Mouse (Mus musculus): ENCODE data around the gene Kcnd3. TPM values are rescaled to one million over a fixed set of nuclear protein-coding genes. Genes with fewer than 3 reads are reported as not detected.

The Kcnd3 gene
- polyA plus RNA-seq, 1 experiment from 2014 or later = 1.1 TPM

DNA sequence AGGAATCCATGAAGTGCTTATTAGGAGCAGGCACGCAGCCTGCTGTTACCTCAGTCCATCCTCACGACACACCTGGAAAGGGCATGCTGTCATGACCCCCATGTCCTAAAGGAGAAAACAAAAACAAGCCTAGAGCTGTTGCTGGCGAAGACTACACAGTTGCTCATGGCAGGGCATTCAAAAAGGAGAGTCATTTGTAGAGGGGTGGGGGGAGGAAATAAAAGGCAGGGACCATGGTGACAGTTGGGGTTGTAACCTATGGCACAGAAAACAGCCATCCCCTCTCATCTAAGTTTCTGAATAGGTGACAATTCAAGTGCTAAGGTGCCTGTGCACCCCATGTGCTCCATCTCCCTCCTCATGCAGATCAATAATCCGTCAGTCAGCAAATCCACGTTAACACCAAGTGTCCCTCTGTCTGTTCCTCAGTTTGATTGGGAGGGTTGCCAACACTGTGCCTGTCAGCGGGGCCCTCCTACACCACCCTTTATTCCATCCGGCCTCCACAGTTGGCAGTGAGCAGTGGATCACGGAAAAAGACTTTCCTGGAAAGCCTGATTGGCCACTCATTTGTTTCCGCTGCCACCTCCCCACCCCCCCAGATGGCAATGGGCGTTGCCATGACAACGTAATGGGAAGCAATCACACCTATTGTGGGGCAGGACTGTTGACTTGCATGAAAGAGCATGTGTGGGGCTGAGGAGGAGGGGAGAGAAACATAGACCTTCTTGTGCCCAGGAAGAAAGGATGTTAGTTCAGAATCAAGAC is 78.4 kb downstream of the Kcnd3 start:
- H3K4me1 ChIP-seq = peaks cover 13% of the 10 kb centered on the region
- peak overlapping the region; percentile 28; the same call in 1 of the 2 replicates for H3K4me2 ChIP-seq (replicated peaks)
- no peak overlapping the region for H3K9ac ChIP-seq
- no peak overlapping the region for H3K4me3 ChIP-seq
- H3K27me3 ChIP-seq = no peaks in the 10 kb centered on the region
- no peak for ATAC-seq (ENCODE audit: insufficient number of reproducible peaks, insufficient read depth, low FRiP score, low TSS enrichment)
- H3K27ac ChIP-seq = no peak overlapping the region
- no peaks in the 10 kb centered on the region for H3K9me3 ChIP-seq
- 17% methylated on average over 11 of the region's 11 CpGs for WGBS
- H3K36me3 ChIP-seq = no peaks in the 10 kb centered on the region

DNA sequence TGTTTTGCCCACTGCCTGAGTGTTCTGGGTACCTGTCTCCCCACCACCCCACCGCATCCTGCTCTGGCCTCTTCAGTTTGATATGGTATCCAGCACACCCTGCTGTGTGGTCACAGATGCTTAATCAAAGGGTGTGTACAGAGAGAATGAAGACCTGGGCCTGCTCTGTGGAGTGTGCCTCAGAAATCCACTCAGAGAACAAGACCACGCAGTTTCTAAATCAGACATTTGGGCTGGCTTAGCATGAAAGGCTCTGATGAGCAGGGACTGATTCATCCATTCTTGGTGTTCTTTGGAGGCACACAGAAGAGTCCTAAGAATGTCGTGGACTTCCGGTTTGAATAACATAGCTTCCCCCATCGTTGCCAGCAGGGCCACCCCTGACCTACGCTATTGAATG is 86.3 kb downstream of the Kcnd3 start:
- Histone ChIP-seq H3K27me3 (no peaks in the 10 kb centered on the region), H3K4me1 (peaks cover 3% of the 10 kb centered on the region; the same call in 1 of the 2 replicates), H3K9ac (no peak overlapping the region), H3K4me3 (no peak overlapping the region), H3K36me3 (no peaks in the 10 kb centered on the region), H3K27ac (no peak overlapping the region), H3K9me3 (no peaks in the 10 kb centered on the region), H3K4me2 (replicated peaks) (no peak overlapping the region)
- WGBS = 58% methylated on average over 6 of the region's 6 CpGs
- no peak for ATAC-seq (ENCODE audit: insufficient number of reproducible peaks, insufficient read depth, low FRiP score, low TSS enrichment)

DNA sequence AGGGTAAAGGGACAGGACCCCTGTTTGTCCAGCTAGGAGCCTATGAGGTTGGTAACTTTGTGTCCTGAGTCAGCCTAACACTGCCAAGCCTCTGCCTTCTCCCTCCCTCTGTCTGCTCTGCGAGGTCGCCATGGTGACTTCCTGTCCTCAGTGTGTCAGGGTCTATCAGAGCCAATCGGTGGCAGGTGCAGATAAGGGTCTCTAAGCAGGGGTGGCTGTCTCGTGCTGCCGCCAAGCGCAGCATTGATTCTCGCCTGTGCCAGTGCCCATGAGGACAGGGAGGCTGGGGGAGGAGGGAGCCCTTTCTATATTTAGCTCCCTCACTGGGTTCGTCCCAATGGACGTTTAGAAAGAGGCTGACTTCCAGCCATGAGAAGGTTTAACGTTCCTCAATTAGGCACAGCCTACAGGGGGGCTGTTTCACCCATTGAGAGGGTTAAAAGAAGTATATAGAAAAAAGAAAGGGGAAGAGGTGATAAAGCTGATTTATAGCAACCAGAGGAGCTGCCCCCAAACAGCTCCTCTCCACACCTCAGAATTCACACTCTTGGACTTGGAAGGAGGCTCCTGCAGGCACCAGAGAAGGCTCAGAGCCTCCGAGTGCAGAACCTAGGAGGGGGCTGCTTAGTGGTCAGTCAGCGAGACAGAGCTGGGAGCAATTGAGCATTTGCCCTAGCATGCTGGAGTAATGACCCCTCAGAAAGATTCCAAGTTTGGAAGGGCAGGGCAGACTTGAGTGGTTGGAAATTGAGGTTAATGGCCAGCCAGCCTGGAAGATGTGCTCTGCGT is 86.9 kb downstream of the Kcnd3 start:
- Histone ChIP-seq H3K9me3 (no peaks in the 10 kb centered on the region), H3K4me1 (peaks cover 3% of the 10 kb centered on the region; the same call in 1 of the 2 replicates), H3K27me3 (no peaks in the 10 kb centered on the region), H3K9ac (no peak overlapping the region), H3K4me3 (no peak overlapping the region), H3K27ac (no peak overlapping the region), H3K36me3 (no peaks in the 10 kb centered on the region), H3K4me2 (replicated peaks) (no peak overlapping the region)
- 24% methylated on average over 13 of the region's 13 CpGs for WGBS
- peak; percentile 43; the same call in 1 of the 2 replicates for ATAC-seq (ENCODE audit: insufficient number of reproducible peaks, insufficient read depth, low FRiP score, low TSS enrichment)

DNA sequence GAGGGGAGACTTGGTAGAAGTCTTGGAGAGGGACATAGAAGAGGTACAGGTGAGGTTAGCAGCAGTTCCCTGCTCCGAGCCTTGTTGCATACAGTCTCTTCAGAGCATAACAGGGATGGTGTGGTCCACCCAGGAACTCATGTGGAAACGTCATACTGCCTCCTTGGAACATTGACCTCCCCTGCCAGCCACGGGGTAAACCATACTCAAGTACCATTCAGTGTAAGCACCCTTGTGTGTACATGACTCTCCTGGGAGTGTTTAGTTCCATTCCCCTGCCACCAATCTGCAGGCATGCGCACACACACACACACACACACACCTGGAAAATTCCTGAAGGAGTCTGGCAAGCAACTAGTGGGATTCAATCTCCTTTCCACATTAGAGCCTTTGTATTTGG is 90.6 kb downstream of the Kcnd3 start:
- H3K9ac ChIP-seq = no peak overlapping the region
- no peak overlapping the region for H3K4me3 ChIP-seq
- no peak for ATAC-seq (ENCODE audit: insufficient number of reproducible peaks, insufficient read depth, low FRiP score, low TSS enrichment)
- no peak overlapping the region for H3K27ac ChIP-seq
- H3K4me2 ChIP-seq (replicated peaks) = no peak overlapping the region
- H3K27me3 ChIP-seq = no peaks in the 10 kb centered on the region
- WGBS = 80% methylated on average over 4 of the region's 4 CpGs
- H3K36me3 ChIP-seq = no peaks in the 10 kb centered on the region
- no peaks in the 10 kb centered on the region for H3K9me3 ChIP-seq
- H3K4me1 ChIP-seq = peaks cover 3% of the 10 kb centered on the region; the same call in 1 of the 2 replicates

DNA sequence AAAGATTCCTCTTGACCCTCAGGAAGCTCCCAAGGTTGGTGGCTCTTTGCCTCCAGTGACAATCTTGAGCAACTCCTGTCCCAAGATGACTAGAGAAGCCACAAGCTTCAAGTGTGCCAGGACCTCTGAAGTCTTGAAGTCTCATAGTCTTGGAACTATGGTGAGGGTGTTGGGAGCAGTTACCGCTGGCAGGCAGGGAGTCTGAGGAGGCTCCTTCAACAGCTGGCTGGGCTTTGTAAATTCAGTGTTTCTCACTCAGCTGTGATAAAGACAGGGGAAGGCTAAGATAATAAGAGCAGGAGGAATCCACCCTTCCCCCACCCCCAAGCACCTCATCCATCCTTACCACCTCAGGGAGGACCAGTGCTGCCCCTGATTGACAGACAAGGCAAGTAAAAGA is 92.0 kb downstream of the Kcnd3 start:
- Histone ChIP-seq H3K36me3 (no peaks in the 10 kb centered on the region), H3K4me3 (no peak overlapping the region), H3K27ac (no peak overlapping the region), H3K9ac (no peak overlapping the region), H3K9me3 (no peaks in the 10 kb centered on the region), H3K4me2 (replicated peaks) (no peak overlapping the region), H3K4me1 (no peaks in the 10 kb centered on the region; the same call in 1 of the 2 replicates), H3K27me3 (no peaks in the 10 kb centered on the region)
- 94% methylated on average over 1 of the region's 1 CpGs for WGBS
- no peak for ATAC-seq (ENCODE audit: insufficient number of reproducible peaks, insufficient read depth, low FRiP score, low TSS enrichment)

DNA sequence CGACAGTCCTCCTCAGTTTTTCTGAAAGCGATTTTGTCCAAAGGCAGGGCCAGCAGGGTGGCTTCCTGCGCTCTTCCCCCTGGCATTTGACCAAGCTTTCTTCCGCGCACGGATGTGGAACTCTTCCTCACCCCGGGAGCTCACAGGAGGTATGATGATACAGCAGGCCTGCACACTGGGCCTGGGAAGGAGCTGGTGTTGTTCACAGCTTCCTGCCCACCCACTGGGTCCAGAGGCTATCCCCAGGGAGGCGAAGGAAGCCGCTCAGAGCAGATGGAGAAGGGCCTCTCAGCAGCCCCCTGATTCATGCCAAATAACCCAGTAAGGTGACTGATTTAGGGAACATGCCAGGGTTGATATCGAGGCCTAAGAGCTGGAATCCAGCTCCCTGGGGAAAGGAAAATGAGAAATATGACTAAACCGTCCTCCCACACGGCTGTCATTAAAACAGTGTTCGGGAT is 94.5 kb downstream of the Kcnd3 start:
- H3K27ac ChIP-seq = no peak overlapping the region
- no peak overlapping the region for H3K9ac ChIP-seq
- no peaks in the 10 kb centered on the region for H3K9me3 ChIP-seq
- no peak overlapping the region for H3K4me3 ChIP-seq
- H3K36me3 ChIP-seq = no peaks in the 10 kb centered on the region
- no peaks in the 10 kb centered on the region for H3K27me3 ChIP-seq
- 40% methylated on average over 13 of the region's 13 CpGs for WGBS
- no peak for ATAC-seq (ENCODE audit: insufficient number of reproducible peaks, insufficient read depth, low FRiP score, low TSS enrichment)
- no peaks in the 10 kb centered on the region for H3K4me1 ChIP-seq
- H3K4me2 ChIP-seq (replicated peaks) = no peak overlapping the region

DNA sequence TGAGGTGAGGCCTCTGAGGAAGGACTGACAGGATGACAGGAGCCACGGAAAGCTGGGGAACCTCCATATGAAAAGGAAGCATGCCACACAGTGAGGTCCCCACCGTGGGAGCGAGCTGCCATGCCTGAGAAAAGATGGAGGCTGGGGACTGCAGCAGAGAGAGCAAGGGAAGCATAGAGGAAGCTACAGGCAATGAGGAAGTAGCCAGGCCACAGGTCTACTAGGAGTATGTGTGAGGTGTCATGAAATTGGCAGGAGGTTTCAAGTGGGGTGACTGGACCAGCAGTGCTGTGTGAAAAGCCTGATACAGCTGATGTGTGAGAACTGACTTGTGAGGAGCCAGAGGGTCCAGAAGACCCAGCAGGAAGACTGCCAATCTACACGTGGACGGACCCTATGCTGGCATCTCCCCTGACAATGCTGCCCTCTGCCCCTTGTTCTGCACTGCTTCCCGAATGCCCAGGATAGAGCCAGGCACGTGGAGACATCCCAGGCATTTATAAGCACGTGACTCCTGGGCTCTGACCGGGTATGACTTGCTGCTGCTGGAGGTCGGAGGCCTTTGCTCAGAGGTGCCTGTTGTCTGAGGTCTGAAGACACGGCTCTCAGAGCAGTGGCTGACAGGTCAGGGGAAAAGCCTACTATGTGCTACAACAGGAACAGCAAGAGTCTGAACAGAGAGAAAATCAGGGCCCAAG is 96.1 kb downstream of the Kcnd3 start:
- H3K27me3 ChIP-seq = no peaks in the 10 kb centered on the region
- no peak overlapping the region for H3K27ac ChIP-seq
- no peak for ATAC-seq (ENCODE audit: insufficient number of reproducible peaks, insufficient read depth, low FRiP score, low TSS enrichment)
- WGBS = 77% methylated on average over 11 of the region's 11 CpGs
- no peak overlapping the region for H3K9ac ChIP-seq
- no peak overlapping the region for H3K4me3 ChIP-seq
- H3K36me3 ChIP-seq = no peaks in the 10 kb centered on the region
- H3K4me2 ChIP-seq (replicated peaks) = no peak overlapping the region
- no peaks in the 10 kb centered on the region for H3K9me3 ChIP-seq
- H3K4me1 ChIP-seq = no peaks in the 10 kb centered on the region

DNA sequence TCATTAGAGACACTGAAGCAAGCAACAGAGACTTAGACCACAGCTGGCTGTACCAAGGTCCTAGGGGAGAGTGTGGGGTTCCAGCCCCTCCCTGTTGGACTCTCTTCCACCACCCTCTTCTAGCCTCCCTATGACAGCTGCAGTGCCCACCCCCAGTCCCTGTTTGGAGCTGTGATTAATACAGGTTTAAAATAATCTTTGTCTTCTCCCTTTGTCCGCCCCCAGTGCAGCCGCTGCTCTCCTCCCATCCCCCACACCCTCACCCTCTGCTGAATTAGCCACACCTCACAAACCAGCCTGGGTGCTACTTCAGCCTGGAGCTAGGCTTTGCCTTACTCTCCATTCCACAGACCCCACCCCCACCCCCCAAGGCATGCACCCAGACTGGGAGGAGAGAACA is 107.3 kb downstream of the Kcnd3 start:
- no peaks in the 10 kb centered on the region for H3K27me3 ChIP-seq
- H3K36me3 ChIP-seq = no peaks in the 10 kb centered on the region
- no peak overlapping the region for H3K27ac ChIP-seq
- H3K4me2 ChIP-seq (replicated peaks) = 0 out of 2 replicates have a peak overlapping the region, but pooled peaks have one; percentile 5
- no peaks in the 10 kb centered on the region for H3K9me3 ChIP-seq
- WGBS = 29% methylated on average over 2 of the region's 2 CpGs
- peaks cover 6% of the 10 kb centered on the region; the same call in 1 of the 2 replicates for H3K4me1 ChIP-seq
- ATAC-seq (ENCODE audit: insufficient number of reproducible peaks, insufficient read depth, low FRiP score, low TSS enrichment) = peak; percentile 52; the same call in 1 of the 2 replicates
- no peak overlapping the region for H3K9ac ChIP-seq
- H3K4me3 ChIP-seq = no peak overlapping the region

DNA sequence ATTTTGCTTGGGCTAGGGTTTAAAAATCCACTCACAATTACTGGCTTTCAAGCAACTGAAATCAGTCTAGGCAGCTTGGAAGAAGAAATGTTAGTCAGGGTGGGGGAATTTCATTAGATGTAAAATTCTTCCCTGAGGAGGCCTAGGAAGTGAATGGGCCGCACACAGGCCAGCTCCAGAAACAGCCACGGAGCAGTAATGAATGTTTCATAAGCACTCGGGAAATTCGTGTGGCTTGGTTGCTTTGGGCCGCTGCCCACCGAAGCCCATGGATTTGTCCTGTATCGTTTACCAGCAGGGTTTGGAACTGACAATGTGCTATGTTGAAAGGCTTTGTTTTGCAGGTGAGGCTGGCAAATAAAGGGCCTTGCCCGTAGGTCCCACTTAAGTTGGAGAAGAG is 114.8 kb downstream of the Kcnd3 start:
- no peaks in the 10 kb centered on the region for H3K36me3 ChIP-seq
- H3K9ac ChIP-seq = no peak overlapping the region
- no peak overlapping the region for H3K4me2 ChIP-seq (replicated peaks)
- no peaks in the 10 kb centered on the region for H3K4me1 ChIP-seq
- no peaks in the 10 kb centered on the region; the same call in 1 of the 2 replicates for H3K27me3 ChIP-seq
- no peak overlapping the region for H3K4me3 ChIP-seq
- H3K27ac ChIP-seq = no peak overlapping the region
- ATAC-seq (ENCODE audit: insufficient number of reproducible peaks, insufficient read depth, low FRiP score, low TSS enrichment) = no peak
- H3K9me3 ChIP-seq = no peaks in the 10 kb centered on the region
- WGBS = 77% methylated on average over 8 of the region's 8 CpGs

DNA sequence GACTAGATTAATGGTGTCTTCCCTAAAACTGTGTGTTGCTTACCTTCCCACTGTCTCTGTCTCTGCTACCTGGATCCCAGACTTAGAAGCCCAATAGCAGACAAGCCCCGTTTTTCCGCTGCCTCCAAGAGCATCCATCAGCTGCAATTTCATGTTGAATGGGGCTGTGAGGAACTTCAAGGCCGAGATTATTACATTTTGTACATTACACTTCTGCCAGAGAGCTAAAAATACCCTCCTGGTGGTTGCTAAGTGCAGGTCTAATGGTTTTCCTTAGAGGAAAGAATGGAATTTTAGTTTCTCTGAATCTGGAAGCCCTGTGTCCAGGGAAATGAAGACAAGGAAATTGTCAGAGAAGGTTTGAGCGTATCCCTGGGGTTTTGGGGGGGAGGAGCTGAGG is 115.3 kb downstream of the Kcnd3 start:
- no peak overlapping the region for H3K4me2 ChIP-seq (replicated peaks)
- no peaks in the 10 kb centered on the region for H3K36me3 ChIP-seq
- H3K27ac ChIP-seq = no peak overlapping the region
- WGBS = 73% methylated on average over 4 of the region's 4 CpGs
- no peak overlapping the region for H3K4me3 ChIP-seq
- no peak overlapping the region for H3K9ac ChIP-seq
- no peaks in the 10 kb centered on the region for H3K9me3 ChIP-seq
- H3K27me3 ChIP-seq = no peaks in the 10 kb centered on the region; the same call in 1 of the 2 replicates
- no peaks in the 10 kb centered on the region for H3K4me1 ChIP-seq
- no peak for ATAC-seq (ENCODE audit: insufficient number of reproducible peaks, insufficient read depth, low FRiP score, low TSS enrichment)

DNA sequence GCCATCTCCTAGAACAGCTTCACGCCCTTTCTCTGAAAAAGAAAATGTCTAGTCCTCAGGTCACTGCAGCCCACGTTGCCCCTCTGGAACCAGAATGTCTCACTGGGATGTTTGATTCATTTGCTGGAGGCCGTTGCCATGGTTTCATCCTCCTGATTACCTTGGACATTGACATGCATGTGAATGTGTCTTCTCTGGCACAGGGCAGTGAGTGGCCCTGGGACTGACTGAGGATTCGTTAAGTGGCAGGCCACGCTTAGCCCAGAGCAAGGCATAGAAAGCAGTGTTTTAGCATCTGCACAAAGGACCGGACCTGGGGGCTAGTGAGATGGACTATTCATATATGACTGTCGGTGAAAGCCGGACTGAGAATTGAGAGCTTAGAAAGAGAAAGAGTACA is 116.3 kb downstream of the Kcnd3 start:
- Histone ChIP-seq H3K4me2 (replicated peaks) (no peak overlapping the region), H3K4me3 (no peak overlapping the region), H3K9me3 (no peaks in the 10 kb centered on the region), H3K36me3 (no peaks in the 10 kb centered on the region), H3K27me3 (no peaks in the 10 kb centered on the region; the same call in 1 of the 2 replicates), H3K4me1 (no peaks in the 10 kb centered on the region), H3K9ac (no peak overlapping the region), H3K27ac (no peak overlapping the region)
- no peak for ATAC-seq (ENCODE audit: insufficient number of reproducible peaks, insufficient read depth, low FRiP score, low TSS enrichment)
- 81% methylated on average over 8 of the region's 8 CpGs for WGBS
